Mouse (Mus musculus) testis, postnatal 14 days (tissue): ENCODE data around the gene 4930486L24Rik.
A peak's percentile ranks its signal among the peaks of the same experiment; 100 is the strongest.
"Not testable (repeated sequence)": the region's sequence is repeated elsewhere in the genome, so short reads cannot be mapped to it uniquely, and the experiment has no call there.

Experiments
- DNase-seq: peaks from one replicate; pipeline ENCODE4 v3.0.0; 2021; ENCODE audit warnings: low spot score

4930486L24Rik gene

GRCm38 (mm10) chr13:60864281-60864680 lies at the start of gene 4930486L24Rik:
Gene 4930486L24Rik, minus strand, starts transcription at chr13:60864475.
- no peak for DNase-seq

GRCm38 (mm10) chr13:60904780-60905179 lies 40.5 kb upstream of the 4930486L24Rik start, which contains the start of gene Tpbpb:
Gene Tpbpb, minus strand, starts transcription at chr13:60904880.
- DNase-seq = not testable (repeated sequence)

- no peak for DNase-seq
Measured at GRCm38 (mm10) chr13:60897328-60897727, 33.1 kb upstream of the 4930486L24Rik start, which contains the start of gene Ctla2b. Gene Ctla2b, minus strand, starts transcription at chr13:60897447.

- not testable (repeated sequence) for DNase-seq
Measured at GRCm38 (mm10) chr13:60896794-60897193, 32.5 kb upstream of the 4930486L24Rik start, which contains the start of gene Gm49392. Gene Gm49392, minus strand, starts transcription at chr13:60896894.

- no peak for DNase-seq
Measured at GRCm38 (mm10) chr13:60895406-60896160, 31.3 kb upstream of the 4930486L24Rik start.

GRCm38 (mm10) chr13:60892301-60892700 lies 28.0 kb upstream of the 4930486L24Rik start:
- DNase-seq = no peak

- no peak for DNase-seq
Measured at GRCm38 (mm10) chr13:60848241-60849120, 15.8 kb downstream of the 4930486L24Rik start.

GRCm38 (mm10) chr13:60843153-60843552 lies 21.1 kb downstream of the 4930486L24Rik start:
- no peak for DNase-seq

GRCm38 (mm10) chr13:60842703-60843102 lies 21.6 kb downstream of the 4930486L24Rik start:
- peak; percentile 15 for DNase-seq

GRCm38 (mm10) chr13:60839353-60839902 lies 24.8 kb downstream of the 4930486L24Rik start:
- no peak for DNase-seq

GRCm38 (mm10) chr13:60826052-60826451 lies 38.2 kb downstream of the 4930486L24Rik start:
- DNase-seq = no peak

GRCm38 (mm10) chr13:60820486-60821175 lies 43.6 kb downstream of the 4930486L24Rik start:
- DNase-seq = no peak

GRCm38 (mm10) chr13:60819469-60819868 lies 44.8 kb downstream of the 4930486L24Rik start:
- no peak for DNase-seq

GRCm38 (mm10) chr13:60813722-60814121 lies 50.6 kb downstream of the 4930486L24Rik start:
- no peak for DNase-seq

GRCm38 (mm10) chr13:60812768-60813167 lies 51.5 kb downstream of the 4930486L24Rik start:
- DNase-seq = no peak

GRCm38 (mm10) chr13:60809690-60810089 lies 54.6 kb downstream of the 4930486L24Rik start:
- no peak for DNase-seq

GRCm38 (mm10) chr13:60802749-60803148 lies 61.5 kb downstream of the 4930486L24Rik start, which contains the start of gene Ctsll3:
Gene Ctsll3, minus strand, starts transcription at chr13:60802849.
- no peak for DNase-seq
